Mouse (Mus musculus): ENCODE measurements around the gene Nanog.

The Nanog gene

DNA sequence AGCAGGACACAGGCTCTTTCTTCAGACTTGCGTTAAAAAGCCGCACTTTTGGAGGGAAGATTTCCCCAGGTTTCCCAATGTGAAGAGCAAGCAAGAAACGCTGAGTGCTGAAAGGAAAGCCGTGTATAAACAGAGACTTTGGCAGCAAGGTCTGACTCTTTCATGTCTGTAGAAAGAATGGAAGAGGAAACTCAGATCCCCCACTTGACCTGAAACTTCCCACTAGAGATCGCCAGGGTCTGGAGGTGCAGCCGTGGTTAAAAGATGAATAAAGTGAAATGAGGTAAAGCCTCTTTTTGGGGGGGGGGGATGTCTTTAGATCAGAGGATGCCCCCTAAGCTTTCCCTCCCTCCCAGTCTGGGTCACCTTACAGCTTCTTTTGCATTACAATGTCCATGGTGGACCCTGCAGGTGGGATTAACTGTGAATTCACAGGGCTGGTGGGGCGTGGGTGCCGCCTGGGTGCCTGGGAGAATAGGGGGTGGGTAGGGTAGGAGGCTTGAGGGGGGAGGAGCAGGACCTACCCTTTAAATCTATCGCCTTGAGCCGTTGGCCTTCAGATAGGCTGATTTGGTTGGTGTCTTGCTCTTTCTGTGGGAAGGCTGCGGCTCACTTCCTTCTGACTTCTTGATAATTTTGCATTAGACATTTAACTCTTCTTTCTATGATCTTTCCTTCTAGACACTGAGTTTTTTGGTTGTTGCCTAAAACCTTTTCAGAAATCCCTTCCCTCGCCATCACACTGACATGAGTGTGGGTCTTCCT lies at the start of gene Nanog:
Gene Nanog (plus strand): TSS at position 454 of the 765 bp plus-strand sequence.
- no peak for TF ChIP-seq GATA4 (IDR thresholded peaks at IDR 0.05; ENCODE audit: insufficient replicate concordance, low read length)

DNA sequence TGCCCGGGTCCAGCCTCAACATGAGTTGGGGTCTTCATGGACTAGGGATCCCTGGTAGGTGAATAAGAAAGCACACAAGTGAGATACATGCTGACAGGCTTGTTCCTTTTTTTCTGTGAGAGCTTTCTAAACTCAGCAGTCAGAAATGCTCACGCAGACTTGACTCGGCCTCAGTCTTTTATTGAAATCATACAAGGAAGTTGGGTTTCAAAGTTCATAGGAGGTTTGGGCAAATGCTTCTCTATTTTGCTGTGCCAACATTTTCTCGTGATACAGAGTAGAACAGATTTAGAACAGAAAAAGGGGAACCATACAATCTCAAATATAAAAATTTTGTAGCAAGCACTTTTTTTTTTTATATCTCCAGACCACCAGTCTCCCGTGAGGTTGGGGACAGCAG lies 49.7 kb upstream of the Nanog start:
- TF ChIP-seq GATA4 (IDR thresholded peaks at IDR 0.05; ENCODE audit: insufficient replicate concordance, low read length) = no peak

DNA sequence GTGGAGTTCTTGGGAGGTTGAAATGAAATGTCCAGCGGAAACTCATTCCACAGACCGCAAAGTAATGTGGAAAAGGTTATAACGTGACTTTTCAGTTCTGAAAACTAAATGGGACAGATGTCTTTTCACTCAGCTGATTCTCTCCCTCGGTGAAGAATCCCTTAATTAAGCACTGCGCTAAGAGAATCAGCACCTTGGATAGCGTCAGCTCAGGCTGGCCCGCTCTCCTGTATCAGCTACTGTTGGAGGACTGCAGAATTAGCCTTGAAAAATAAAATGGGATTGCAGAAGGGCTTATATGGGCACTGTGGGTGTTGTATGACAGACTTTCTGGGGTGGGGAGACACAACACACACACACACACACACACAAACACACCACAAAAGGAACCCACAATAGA lies 47.7 kb upstream of the Nanog start:
- TF ChIP-seq GATA4 (IDR thresholded peaks at IDR 0.05; ENCODE audit: insufficient replicate concordance, low read length) = no peak

DNA sequence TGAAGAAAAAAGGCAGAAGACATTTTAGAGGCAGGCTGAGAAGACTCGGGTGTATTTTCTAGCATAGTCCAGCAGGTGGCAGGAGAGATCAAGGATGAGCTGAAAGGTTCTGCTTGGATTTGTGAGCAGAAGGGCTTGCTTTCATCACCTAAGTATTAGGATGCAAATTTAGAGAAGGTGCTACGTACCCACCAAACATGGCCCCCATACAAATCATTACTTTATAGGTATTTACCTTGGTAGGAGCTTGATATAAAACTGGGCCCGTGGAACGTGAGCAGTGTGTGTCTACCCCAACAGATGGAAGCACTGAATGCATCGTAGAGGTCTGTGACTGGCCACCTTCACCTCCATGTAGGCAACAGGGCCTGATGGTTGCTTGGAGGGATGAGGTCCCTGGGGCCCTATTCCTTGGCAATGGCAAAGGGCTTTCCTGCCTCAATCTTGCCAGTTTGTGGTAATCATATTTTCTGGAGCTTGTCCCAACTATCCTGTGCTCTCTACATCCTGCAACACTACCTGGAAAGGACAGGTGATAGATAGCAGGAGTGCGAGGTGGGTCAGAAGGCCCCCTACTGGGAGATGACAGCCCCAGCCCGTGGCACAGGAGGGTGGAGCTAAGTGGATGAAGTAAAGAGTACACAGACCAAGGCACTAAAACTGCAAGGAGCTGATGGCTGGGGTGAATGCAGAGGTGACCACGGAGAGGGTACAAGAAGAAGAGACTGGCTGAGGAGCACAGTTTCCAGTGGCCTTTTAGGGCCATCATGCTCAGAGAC lies 46.5 kb upstream of the Nanog start:
- TF ChIP-seq GATA4 (IDR thresholded peaks at IDR 0.05; ENCODE audit: insufficient replicate concordance, low read length) = no peak

DNA sequence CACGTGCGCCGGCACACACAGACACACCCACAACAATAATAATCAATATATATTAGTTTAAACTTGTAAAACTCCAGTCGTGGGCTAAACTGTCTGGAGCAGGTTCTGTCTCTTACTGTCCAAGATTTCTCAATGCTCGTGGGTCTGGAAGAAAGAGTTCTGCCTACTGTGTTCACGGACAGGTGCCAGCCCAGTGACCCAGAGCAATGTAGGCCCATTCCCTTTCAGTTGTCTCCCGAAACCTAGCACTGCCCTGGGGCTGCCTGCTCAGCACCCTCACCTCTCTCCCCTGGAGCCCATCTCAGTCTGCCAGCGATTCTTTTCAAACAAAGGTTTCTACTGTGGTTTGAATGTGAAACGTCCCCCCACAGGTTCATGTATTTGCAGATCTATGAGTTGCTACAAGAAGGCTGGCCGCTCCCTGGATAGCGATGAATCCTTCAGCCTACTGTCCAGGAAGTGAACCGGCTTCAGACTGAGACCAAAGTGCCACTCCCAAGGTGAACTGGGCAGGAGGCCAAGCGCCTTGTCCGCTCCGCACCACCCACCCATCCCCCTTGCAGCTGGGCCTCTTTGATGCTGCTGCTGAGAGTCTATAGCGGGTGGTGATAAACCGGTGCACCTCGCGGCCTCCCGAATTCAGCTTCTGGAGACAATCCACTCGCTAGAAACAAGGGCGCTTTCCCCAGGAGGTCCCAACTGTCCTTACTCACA lies 44.6 kb upstream of the Nanog start:
- TF ChIP-seq GATA4 (IDR thresholded peaks at IDR 0.05; ENCODE audit: insufficient replicate concordance, low read length) = no peak

DNA sequence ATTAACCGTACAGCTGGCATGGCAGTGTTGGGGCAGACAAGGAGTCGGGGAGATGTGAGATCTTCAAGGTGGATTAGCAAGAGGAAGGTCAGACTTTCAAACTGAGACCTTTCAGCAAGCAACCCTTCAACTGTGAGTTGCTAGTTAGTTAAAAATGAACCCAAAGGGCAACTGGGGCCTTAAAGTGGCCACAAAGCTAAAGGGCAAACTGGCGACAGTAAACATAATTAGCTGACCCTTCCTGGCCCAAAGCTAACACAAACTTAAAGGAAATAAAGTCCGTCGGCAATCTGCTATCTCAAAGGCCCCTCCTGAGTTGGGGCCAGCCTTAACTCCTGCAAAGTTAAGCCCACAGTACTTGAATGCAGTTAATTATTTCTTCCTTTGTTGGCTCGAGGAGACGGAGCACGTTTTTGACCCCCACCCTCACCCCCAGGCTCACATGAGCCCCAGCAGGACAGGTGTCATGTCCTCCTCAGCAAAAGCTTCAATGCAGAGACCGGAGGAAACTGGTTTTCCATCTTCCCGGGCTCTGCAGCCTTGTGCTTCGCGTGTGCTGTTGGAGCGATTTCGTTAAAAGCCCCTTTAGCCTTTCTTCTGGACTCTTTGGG lies 43.6 kb upstream of the Nanog start:
- no peak for TF ChIP-seq GATA4 (IDR thresholded peaks at IDR 0.05; ENCODE audit: insufficient replicate concordance, low read length)

DNA sequence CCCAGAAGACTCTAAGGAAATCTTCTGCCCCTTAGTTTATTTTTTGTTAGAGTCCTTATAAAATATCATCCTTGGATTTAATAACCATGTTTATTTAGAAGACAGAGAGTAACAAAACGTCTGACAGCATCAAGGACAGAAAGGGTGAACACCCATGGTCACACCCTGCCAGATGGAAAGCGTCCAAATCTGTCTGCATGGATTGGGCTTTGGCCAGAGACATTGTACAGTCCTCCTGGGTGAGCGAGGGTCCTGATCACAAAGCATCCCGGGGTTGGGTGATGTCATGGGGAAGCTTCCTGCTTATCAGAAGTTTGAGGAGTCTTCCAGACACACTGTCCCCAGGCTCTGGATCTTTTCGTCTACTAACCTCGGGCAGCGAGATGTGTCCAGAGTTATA lies 41.4 kb upstream of the Nanog start:
- TF ChIP-seq GATA4 (IDR thresholded peaks at IDR 0.05; ENCODE audit: insufficient replicate concordance, low read length) = no peak

DNA sequence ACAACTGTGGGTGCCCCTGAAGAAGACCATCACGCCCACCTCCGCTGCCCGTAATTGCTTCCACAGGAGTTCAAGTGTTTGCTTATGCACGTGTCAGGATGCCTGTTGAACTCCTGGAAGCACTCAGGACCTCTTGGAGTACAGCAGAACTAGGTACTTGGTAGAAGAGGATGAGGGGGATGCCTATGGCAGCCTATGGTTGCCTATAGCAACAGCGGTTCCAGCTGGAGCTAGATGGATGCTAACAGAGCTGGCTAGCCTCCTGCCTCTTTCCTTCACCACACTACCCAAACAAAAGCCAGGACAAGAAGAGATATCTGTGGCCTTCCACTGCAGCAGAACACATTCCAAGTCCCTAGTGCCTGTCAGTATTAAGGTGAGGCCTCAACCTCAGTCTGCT lies 39.6 kb upstream of the Nanog start:
- no peak for TF ChIP-seq GATA4 (IDR thresholded peaks at IDR 0.05; ENCODE audit: insufficient replicate concordance, low read length)

DNA sequence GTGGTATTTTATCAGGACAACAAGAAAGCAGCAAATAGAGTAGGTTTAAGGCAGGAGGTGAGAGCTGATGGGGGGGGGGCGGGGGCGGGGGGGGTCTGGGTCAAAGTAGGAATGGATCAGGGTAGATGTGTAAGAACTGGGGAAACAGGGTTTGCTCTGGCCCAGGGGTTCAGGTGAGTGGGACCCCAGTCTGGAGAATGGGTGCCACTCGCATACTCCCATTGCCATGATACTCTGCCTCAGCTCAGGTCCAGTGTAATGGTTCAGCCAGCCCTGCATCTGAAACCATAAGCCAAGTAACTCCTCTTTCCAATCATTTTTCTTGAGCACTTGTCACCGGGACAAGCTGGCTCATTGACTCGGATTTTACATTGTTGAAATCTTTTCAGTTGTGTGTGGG lies 38.5 kb upstream of the Nanog start:
- no peak for TF ChIP-seq GATA4 (IDR thresholded peaks at IDR 0.05; ENCODE audit: insufficient replicate concordance, low read length)

DNA sequence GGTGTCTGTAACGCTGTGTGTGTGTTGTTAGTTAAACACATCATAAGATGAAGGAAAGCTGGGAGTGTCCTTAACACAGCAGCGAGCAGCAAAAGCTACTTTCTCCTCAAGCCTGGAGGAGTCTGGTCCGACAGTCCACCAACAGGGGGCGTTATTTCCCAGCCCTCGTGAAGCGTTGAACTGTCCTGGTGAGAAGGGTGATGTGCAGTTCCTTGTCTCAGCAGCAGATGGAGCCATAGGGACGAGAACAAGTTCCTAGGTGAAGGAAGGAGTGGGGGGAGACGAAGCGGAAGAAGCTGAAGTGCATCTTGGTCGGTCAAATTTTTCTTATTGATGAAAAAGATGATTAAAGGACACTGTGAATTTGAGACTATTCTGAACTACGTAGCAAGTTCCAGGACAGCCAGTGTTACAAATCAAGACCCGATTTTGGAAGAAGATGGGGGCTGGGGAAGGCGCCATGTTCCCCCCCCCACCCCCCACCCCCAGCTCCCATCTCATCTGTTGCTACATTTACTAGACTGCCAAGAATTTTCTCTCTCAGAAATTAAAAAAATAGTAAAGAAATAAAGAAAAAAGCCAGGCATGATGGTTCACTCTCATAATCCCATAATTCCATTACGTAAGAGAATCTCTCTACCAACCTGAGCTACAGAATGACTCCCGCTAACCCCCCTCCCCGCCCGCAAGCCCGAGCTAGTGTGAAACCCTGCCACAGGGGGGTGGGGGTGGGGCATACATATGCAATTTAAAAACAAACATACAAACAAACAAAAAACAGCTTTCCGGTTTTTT lies 37.7 kb upstream of the Nanog start:
- no peak for TF ChIP-seq GATA4 (IDR thresholded peaks at IDR 0.05; ENCODE audit: insufficient replicate concordance, low read length)

DNA sequence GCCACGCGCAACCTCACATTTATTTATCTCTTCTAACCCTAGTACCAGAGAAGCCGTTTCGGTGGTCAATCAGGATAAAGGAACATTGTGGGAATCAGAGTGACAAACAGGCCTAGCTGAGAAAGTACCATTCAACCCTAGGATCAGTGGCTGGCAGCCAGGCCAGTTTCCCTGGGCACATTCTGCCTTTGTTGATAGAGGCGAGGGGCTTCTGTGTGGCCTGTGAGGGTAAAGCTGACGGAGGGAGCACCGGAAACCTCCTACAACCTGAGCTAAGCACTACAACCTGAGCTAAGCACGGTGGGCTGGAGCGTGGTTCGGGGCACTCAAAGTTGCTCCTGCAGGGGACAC lies 37.1 kb upstream of the Nanog start:
- no peak for TF ChIP-seq GATA4 (IDR thresholded peaks at IDR 0.05; ENCODE audit: insufficient replicate concordance, low read length)

DNA sequence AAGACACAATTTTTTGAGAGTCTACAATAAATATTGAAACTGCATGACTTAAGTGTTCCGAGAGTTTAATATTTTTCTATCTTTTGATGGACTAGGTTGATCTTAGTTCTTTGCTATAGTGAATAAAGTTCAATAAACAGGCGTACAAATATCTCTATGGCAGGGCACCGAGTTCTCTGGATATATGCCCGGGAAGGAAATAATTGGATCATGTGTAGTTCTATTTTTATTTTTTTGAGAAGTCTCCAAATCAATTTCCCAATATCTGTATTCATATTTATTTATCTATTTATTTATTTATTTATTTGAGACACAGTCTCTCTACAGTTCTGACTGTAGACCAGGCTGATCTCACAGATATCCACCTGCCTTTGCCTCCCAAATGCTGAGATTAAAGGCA lies 36.4 kb upstream of the Nanog start:
- TF ChIP-seq GATA4 (IDR thresholded peaks at IDR 0.05; ENCODE audit: insufficient replicate concordance, low read length) = no peak

DNA sequence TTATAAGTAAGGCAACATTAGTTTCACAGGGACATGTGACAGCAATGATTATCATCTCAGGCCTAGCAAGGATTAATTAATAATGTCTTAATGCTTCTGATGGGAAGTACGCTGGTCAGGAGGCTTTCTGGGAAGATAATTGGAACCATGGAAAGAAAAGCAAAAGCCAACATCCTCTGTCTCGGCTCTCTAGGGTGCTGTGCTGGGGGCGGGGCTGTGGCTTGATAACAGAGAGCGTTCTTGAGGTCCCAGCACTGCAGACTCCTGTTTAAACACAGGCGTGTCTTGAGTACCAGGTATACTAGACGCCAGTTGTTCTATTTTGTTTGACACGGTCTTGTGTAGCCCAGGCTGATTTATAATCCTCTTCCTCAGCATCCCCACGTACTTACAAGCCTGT lies 34.5 kb upstream of the Nanog start:
- no peak for TF ChIP-seq GATA4 (IDR thresholded peaks at IDR 0.05; ENCODE audit: insufficient replicate concordance, low read length)

DNA sequence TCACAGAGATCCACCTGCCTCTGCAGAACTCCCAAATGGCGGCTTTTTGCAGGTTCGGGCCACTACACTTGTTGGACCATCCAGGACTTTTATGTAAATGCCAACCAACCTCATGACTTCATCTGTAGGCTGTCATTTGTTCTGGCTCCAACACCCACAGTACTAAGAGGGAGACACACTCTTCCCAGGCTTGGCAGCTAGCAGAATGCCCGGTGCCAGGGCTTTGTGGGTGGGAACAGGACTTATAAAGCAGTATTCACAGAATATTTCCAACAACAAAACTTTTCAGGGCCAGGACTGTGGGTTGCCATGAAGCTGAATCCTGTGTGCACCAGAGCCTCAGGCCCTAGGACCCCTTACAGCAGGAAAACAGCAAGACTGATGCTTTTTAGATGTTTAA lies 24.6 kb upstream of the Nanog start:
- no peak for TF ChIP-seq GATA4 (IDR thresholded peaks at IDR 0.05; ENCODE audit: insufficient replicate concordance, low read length)

DNA sequence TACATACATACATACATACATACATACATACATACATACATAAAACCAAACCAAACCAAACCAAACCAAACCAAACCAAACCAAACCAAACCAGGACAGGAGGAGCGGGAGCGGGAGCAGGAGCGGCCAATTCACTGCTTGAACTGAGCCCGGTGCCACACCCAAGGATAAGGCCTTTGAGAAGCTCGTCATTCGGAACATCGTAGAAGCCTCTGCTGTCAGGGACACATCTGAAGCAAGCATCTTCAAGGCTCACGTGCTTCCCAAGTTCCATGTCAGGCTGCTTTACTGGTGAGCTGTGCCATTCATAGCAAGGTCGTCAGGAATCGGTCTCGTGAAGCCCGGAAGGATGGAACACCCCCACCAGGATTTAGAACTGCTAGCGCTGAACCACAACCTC lies 20.6 kb upstream of the Nanog start:
- no peak for TF ChIP-seq GATA4 (IDR thresholded peaks at IDR 0.05; ENCODE audit: insufficient replicate concordance, low read length)
